Mouse (Mus musculus) MEL (cell line): ENCODE data around the gene Scn3b. TPM values are rescaled to one million over a fixed set of nuclear protein-coding genes. Genes with fewer than 3 reads are reported as not detected.
A peak's percentile ranks its signal among the peaks of the same experiment; 100 is the strongest.

ENCODE experiments used
- DNase-seq: peaks from one replicate; pipeline ENCODE4 v3.0.0; 2011; ENCODE audit warnings: low read depth, low spot score
- H3K27ac ChIP-seq: 2 replicates; pipeline ENCODE4 v1.5.1; 2012; ENCODE audit warnings: low read depth, mild to moderate bottlenecking, control low read depth, low read length, moderate library complexity; ENCODE audit not compliant: control insufficient read depth
- H3K27me3 ChIP-seq, 2 experiments: fragments of 150-350 bp in 1 of 2; sonication (generic) in 1 of 2; 2 replicates each; pipeline ENCODE4 v1.6.1; 2012; ENCODE audit warnings: low read length in 2 of 2, mild to moderate bottlenecking in 2 of 2, improper control_type of control experiment in 1 of 2, moderate library complexity in 1 of 2; ENCODE audit not compliant: insufficient read depth in 2 of 2, control insufficient read depth in 1 of 2
- H3K36me3 ChIP-seq, 2 experiments: 2 replicates each; pipeline ENCODE4 v1.6.1; 2012 to 2014; ENCODE audit warnings: low read length in 2 of 2, improper control_type of control experiment in 1 of 2, inconsistent platforms in 1 of 2, mild to moderate bottlenecking in 1 of 2; ENCODE audit not compliant: insufficient read depth in 2 of 2, control insufficient read depth in 1 of 2
- H3K4me1 ChIP-seq, 2 experiments: fragments of 150-350 bp in 1 of 2; sonication (generic) in 1 of 2; 2 replicates each; pipeline ENCODE4 v1.6.1; 2012; ENCODE audit warnings: low read length in 2 of 2, improper control_type of control experiment in 1 of 2, mild to moderate bottlenecking in 1 of 2; ENCODE audit not compliant: insufficient read depth in 2 of 2, control insufficient read depth in 1 of 2
- H3K4me3 ChIP-seq, 2 experiments: fragments of 150-350 bp in 1 of 2; sonication (generic) in 1 of 2; 2 replicates each; pipeline ENCODE4 v1.5.1; 2012; ENCODE audit warnings: low read depth in 2 of 2, low read length in 2 of 2, mild to moderate bottlenecking in 2 of 2, moderate library complexity in 2 of 2, control low read depth in 1 of 2, improper control_type of control experiment in 1 of 2; ENCODE audit not compliant: control insufficient read depth in 1 of 2, insufficient read depth in 1 of 2
- H3K79me2 ChIP-seq: 2 replicates; pipeline ENCODE4 v1.6.1; 2012; ENCODE audit warnings: mild to moderate bottlenecking, low read length, moderate library complexity; ENCODE audit not compliant: control insufficient read depth, poor library complexity, insufficient read depth
- H3K9ac ChIP-seq: 2 replicates; pipeline ENCODE4 v1.6.1; 2012; ENCODE audit warnings: low read depth, mild to moderate bottlenecking, control low read depth, low read length, moderate library complexity; ENCODE audit not compliant: control insufficient read depth, poor library complexity, severe bottlenecking
- H3K9me3 ChIP-seq: fragments of 150-350 bp; sonication (generic); replicated peaks from 2 replicates; pipeline ENCODE4 v1.6.1; 2012; ENCODE audit warnings: mild to moderate bottlenecking, low read length, improper control_type of control experiment, moderate library complexity; ENCODE audit not compliant: insufficient read depth
- BHLHE40 ChIP-seq: IDR thresholded peaks from 2 replicates; pipeline ENCODE4 v1.6.1; 2012; ENCODE audit warnings: low read depth, mild to moderate bottlenecking, inconsistent platforms, low read length, improper control_type of control experiment, borderline replicate concordance
- CTCF ChIP-seq, 3 experiments: IDR thresholded peaks in 2 of 3; conservative IDR thresholded peaks in 1 of 3; 2 replicates each; pipeline ENCODE4 v1.5.1; 2011 to 2012; ENCODE audit warnings: low read length in 3 of 3, low read depth in 2 of 3, mild to moderate bottlenecking in 2 of 3, improper control_type of control experiment in 1 of 3, inconsistent platforms in 1 of 3, mixed read lengths in 1 of 3, moderate library complexity in 1 of 3; ENCODE audit not compliant: control insufficient read depth in 1 of 3, insufficient read depth in 1 of 3, poor library complexity in 1 of 3, severe bottlenecking in 1 of 3
- EP300 ChIP-seq, 2 experiments: IDR thresholded peaks; 2 replicates each; pipeline ENCODE4 v1.6.1; 2011; ENCODE audit warnings: improper control_type of control experiment in 2 of 2, low read length in 2 of 2, low read depth in 1 of 2, mild to moderate bottlenecking in 1 of 2
- GABPA ChIP-seq: IDR thresholded peaks from 2 replicates; pipeline ENCODE4 v1.6.1; 2012; ENCODE audit warnings: low read depth, mild to moderate bottlenecking, inconsistent platforms, low read length, improper control_type of control experiment, moderate library complexity
- HCFC1 ChIP-seq: IDR thresholded peaks from 2 replicates; pipeline ENCODE4 v1.6.1; 2012; ENCODE audit warnings: low read depth, mild to moderate bottlenecking, inconsistent platforms, low read length, improper control_type of control experiment, moderate library complexity
- JUND ChIP-seq: IDR thresholded peaks from 2 replicates; pipeline ENCODE4 v1.6.1; 2011; ENCODE audit warnings: low read depth, mild to moderate bottlenecking, improper control_type of control experiment, low read length
- KAT2A ChIP-seq: conservative IDR thresholded peaks from 2 replicates; pipeline ENCODE4 v1.6.1; 2012; ENCODE audit warnings: low read depth, low read length, improper control_type of control experiment, inconsistent platforms
- MAX ChIP-seq: IDR thresholded peaks from 2 replicates; pipeline ENCODE4 v1.6.1; 2011; ENCODE audit warnings: low read length, improper control_type of control experiment
- MAZ ChIP-seq: IDR thresholded peaks from 2 replicates; pipeline ENCODE4 v1.6.1; 2012; ENCODE audit warnings: low read depth, mild to moderate bottlenecking, inconsistent platforms, low read length, improper control_type of control experiment
- MXI1 ChIP-seq: IDR thresholded peaks from 2 replicates; pipeline ENCODE4 v1.6.1; 2011; ENCODE audit warnings: mild to moderate bottlenecking, low read depth, low read length, improper control_type of control experiment
- MYB ChIP-seq: IDR thresholded peaks from 2 replicates; pipeline ENCODE4 v1.6.1; 2011; ENCODE audit warnings: mild to moderate bottlenecking, low read depth, low read length, improper control_type of control experiment
- MYC ChIP-seq: IDR thresholded peaks from 2 replicates; pipeline ENCODE4 v1.6.1; 2011; ENCODE audit warnings: low read depth, mild to moderate bottlenecking, low read length, improper control_type of control experiment, moderate library complexity
- NELFE ChIP-seq: IDR thresholded peaks from 2 replicates; pipeline ENCODE4 v1.6.1; 2011; ENCODE audit warnings: low read depth, low read length, improper control_type of control experiment
- RAD21 ChIP-seq: IDR thresholded peaks from 2 replicates; pipeline ENCODE4 v1.6.1; 2011; ENCODE audit warnings: mild to moderate bottlenecking, low read depth, low read length, improper control_type of control experiment
- RCOR1 ChIP-seq: IDR thresholded peaks from 2 replicates; pipeline ENCODE4 v1.6.1; 2012; ENCODE audit warnings: low read depth, mild to moderate bottlenecking, inconsistent platforms, low read length, improper control_type of control experiment
- SIN3A ChIP-seq: IDR thresholded peaks from 2 replicates; pipeline ENCODE4 v1.6.1; 2012; ENCODE audit warnings: low read length, improper control_type of control experiment, inconsistent platforms
- SMC3 ChIP-seq: IDR thresholded peaks from 2 replicates; pipeline ENCODE4 v1.6.1; 2011; ENCODE audit warnings: low read depth, low read length, improper control_type of control experiment
- TBP ChIP-seq: IDR thresholded peaks from 2 replicates; pipeline ENCODE4 v1.8.0; 2011; ENCODE audit warnings: low read depth, low read length, improper control_type of control experiment
- TCF12 ChIP-seq: IDR thresholded peaks from 2 replicates; pipeline ENCODE4 v1.6.1; 2014; ENCODE audit warnings: low read depth, mild to moderate bottlenecking, inconsistent platforms, low read length, improper control_type of control experiment, moderate library complexity
- UBTF ChIP-seq: IDR thresholded peaks from 2 replicates; pipeline ENCODE4 v1.6.1; 2012; ENCODE audit warnings: low read depth, mild to moderate bottlenecking, inconsistent platforms, low read length, improper control_type of control experiment, moderate library complexity, borderline replicate concordance; ENCODE audit not compliant: insufficient read depth
- ZC3H11A ChIP-seq: IDR thresholded peaks from 2 replicates; pipeline ENCODE4 v1.6.1; 2012; ENCODE audit warnings: low read depth, mild to moderate bottlenecking, inconsistent platforms, low read length, improper control_type of control experiment
- ZKSCAN1 ChIP-seq: IDR thresholded peaks from 2 replicates; pipeline ENCODE4 v1.6.1; 2012; ENCODE audit warnings: low read depth, mild to moderate bottlenecking, inconsistent platforms, low read length, improper control_type of control experiment, moderate library complexity
- ZMIZ1 ChIP-seq: IDR thresholded peaks from 2 replicates; pipeline ENCODE4 v1.6.1; 2012; ENCODE audit warnings: low read depth, mild to moderate bottlenecking, inconsistent platforms, low read length, improper control_type of control experiment, moderate library complexity
- ZNF384 ChIP-seq: IDR thresholded peaks from 2 replicates; pipeline ENCODE4 v1.6.1; 2012; ENCODE audit warnings: low read depth, mild to moderate bottlenecking, inconsistent platforms, low read length, improper control_type of control experiment
- polyA plus RNA-seq, 2 experiments: library from polyadenylated mRNA; stranded (reverse) in 1 of 2; unstranded in 1 of 2; fragments of >175 nt in 1 of 2; fragments of >200 nt in 1 of 2; gene quantifications; 2 replicates each; pipeline versions ENCODE4 v1.2.1 to v1.2.4; 2012; ENCODE audit warnings: low replicate concordance in 2 of 2, low read depth in 1 of 2; ENCODE audit not compliant: insufficient read length in 2 of 2, insufficient read depth in 1 of 2, missing spikeins in 1 of 2
- total RNA-seq: library from RNA; depleted of rRNA; stranded (reverse); fragments of 300-350 nt; gene quantifications from 2 replicates; pipeline ENCODE4 v1.2.3, GENCODE M21; 2012

The Scn3b gene
- total and polyA plus RNA-seq, 3 experiments, result not detected

DNA sequence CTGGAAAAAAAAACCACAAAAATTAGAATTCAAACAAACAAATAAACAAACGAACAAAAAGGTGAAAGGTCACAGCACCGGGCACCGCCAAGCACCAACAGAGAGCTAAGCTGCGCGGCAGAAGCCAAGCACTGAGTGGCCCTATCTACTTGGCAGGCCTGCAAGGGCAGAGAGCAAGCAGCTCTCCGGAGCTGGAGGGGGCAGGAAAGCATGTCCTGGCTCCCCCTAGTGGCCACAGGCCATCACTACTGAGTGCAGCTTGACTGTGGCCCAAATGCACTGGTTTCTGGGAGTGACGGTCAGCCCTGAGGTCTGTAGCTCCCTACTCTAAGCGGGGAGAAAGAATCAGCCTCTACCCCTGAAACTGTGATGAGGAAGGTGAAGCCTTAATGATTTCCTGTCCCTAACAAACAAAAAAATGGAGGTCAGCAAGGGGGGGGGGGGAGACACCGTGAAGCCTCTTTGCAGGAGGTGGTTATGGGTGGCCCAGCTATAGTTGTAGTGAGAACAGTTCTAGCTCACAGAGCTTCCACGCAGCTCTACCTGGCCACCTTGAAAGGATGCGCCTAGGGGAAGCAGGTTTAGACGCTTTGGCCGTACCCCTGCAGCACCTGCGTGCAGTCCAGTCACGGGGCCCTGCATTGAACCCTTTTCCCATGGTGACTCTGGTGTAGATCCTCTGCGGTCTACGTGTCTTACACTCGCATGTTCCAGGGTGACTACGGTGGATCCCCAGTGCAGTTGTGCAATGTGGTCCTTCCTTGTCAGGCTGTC is 61.8 kb downstream of the Scn3b start:
- no peak overlapping the region for H3K9ac ChIP-seq
- no peaks in the 10 kb centered on the region for H3K79me2 ChIP-seq
- no peaks in the 10 kb centered on the region for H3K36me3 ChIP-seq
- TF ChIP-seq JUND, result no peak
- TF ChIP-seq ZMIZ1, result no peak
- TF ChIP-seq ZKSCAN1, result no peak
- TF ChIP-seq BHLHE40, result no peak
- no peak for TF ChIP-seq MYC
- TF ChIP-seq SMC3, result peak; percentile 23; the same call in 1 of the 2 replicates
- peak; percentile 20 for TF ChIP-seq RAD21
- TF ChIP-seq TCF12, result no peak
- TF ChIP-seq GABPA, result no peak
- no peak for TF ChIP-seq ZNF384
- peak; percentile 37 to 62 (median 45) for TF ChIP-seq CTCF (IDR thresholded peaks at IDR 0.05 in 2 of 3, conservative IDR thresholded peaks at IDR 0.05 in 1 of 3; ENCODE audit: control insufficient read depth in 1 of 3, insufficient read depth in 1 of 3, low read depth in 2 of 3, low read length in 3 of 3, poor library complexity in 1 of 3, severe bottlenecking in 1 of 3)
- TF ChIP-seq KAT2A, result no peak
- no peak for TF ChIP-seq SIN3A
- H3K27me3 ChIP-seq, result no peaks in the 10 kb centered on the region
- no peaks in the 10 kb centered on the region for H3K9me3 ChIP-seq
- no peak overlapping the region for H3K27ac ChIP-seq
- H3K4me3 ChIP-seq, result no peak overlapping the region
- no peaks in the 10 kb centered on the region for H3K4me1 ChIP-seq
- peak; percentile 18 for DNase-seq

GRCm38 (mm10) chr9:40331411-40332286 is 62.6 kb downstream of the Scn3b start:
- H3K79me2 ChIP-seq, result no peaks in the 10 kb centered on the region
- H3K9me3 ChIP-seq, result no peaks in the 10 kb centered on the region
- no peak overlapping the region for H3K4me3 ChIP-seq
- TF ChIP-seq MAX, result no peak
- no peak for TF ChIP-seq GABPA
- TF ChIP-seq TBP, result no peak
- TF ChIP-seq KAT2A, result no peak
- TF ChIP-seq CTCF (IDR thresholded peaks at IDR 0.05 in 2 of 3, conservative IDR thresholded peaks at IDR 0.05 in 1 of 3; ENCODE audit: control insufficient read depth in 1 of 3, insufficient read depth in 1 of 3, low read depth in 2 of 3, low read length in 3 of 3, poor library complexity in 1 of 3, severe bottlenecking in 1 of 3), result no peak
- TF ChIP-seq NELFE, result no peak
- no peak for TF ChIP-seq SIN3A
- no peak for TF ChIP-seq UBTF
- no peak for TF ChIP-seq EP300 (IDR thresholded peaks at IDR 0.05; ENCODE audit: low read depth in 1 of 2, low read length in 2 of 2)
- TF ChIP-seq ZC3H11A, result no peak
- TF ChIP-seq MYB, result no peak
- no peak for TF ChIP-seq MXI1
- no peak for TF ChIP-seq MAZ
- no peak for TF ChIP-seq RCOR1
- no peak for TF ChIP-seq ZKSCAN1
- TF ChIP-seq HCFC1, result no peak
- no peak for TF ChIP-seq MYC
- TF ChIP-seq SMC3, result no peak
- no peak overlapping the region for H3K9ac ChIP-seq
- DNase-seq, result no peak
- H3K27ac ChIP-seq, result no peak overlapping the region
- no peaks in the 10 kb centered on the region for H3K27me3 ChIP-seq
- H3K36me3 ChIP-seq, result no peaks in the 10 kb centered on the region
- no peaks in the 10 kb centered on the region for H3K4me1 ChIP-seq
